Mouse (Mus musculus) ZHBTc4 (cell line): Measurements from ENCODE around the gene Smim17.

Experiments
- DNase-seq: peaks from one replicate; pipeline ENCODE4 v3.0.0-alpha.2; 2011; ENCODE audit warnings: low read depth, low spot score

Smim17 gene

DNA sequence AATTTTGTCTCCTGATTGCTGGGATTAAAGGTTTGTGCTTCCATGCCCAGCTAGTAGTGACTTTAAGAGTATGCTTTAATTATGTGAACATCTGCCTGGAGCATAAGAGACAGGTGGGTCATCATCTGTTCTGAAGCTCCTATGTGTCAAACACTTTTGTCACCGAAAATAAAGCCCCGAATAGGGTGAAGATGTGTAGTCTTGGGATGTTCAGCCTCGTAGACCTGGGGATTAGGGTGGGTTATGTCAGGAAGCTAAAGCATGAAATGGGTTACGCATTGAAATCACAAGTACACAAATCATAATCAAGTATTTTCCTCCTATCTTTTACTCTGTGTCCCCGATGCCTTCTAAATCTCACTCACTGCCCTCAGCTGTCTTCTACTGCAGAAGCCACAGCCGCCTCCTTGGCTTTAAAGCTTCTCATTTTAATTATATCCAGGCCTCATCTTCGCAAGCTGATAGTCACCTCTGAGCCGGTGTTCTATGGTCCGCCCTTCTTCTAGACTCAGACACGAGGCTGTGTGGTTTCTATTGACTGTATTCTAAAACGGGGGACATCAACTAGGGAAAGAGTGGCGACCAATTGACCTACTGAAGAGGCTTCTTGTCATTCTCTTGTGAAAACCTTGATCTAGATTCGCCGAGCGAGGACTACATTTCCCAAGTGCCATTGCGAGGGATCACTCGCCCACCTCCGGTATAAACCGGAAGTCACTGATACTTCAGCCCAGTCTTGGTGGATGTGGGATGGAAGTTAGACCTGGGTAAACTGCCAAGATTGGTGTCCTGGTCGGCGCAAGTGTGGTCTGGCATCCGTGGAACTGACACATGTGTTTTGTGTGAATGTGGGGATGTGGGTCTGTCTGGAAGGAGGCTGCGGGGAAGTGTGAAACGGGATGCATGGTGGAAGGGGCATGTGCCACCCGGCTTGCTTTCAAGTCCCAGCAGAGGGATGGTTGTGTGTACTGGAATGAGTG, at the start of gene Smim17:
Smim17 (plus strand) TSS at position 720 of the 980 bp plus-strand sequence.
- DNase-seq, result peak; percentile 68

DNA sequence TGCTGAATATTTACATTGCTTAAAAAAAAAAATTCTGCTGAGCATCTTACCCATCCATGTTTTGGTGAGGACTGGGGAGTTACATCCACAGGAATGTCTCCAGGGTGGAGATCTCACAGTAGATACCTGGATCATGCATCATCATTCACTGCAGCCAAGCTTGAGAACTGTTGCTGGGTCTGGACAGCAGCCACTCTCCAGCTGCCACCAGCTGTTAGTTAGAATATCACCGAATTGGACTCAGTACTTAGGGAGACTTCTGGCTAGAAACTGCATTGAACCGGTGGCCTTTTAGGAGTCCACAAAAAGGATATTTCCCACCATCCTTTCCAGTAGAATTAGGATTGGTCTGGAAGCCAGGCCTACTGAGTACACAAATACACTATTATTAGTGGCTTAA, 40.4 kb upstream of the Smim17 start:
- DNase-seq, result no peak

- peak; percentile 62 for DNase-seq
These were observed 39.5 kb upstream of the Smim17 start for GRCm38 (mm10) chr7:6358937-6359590.

DNA sequence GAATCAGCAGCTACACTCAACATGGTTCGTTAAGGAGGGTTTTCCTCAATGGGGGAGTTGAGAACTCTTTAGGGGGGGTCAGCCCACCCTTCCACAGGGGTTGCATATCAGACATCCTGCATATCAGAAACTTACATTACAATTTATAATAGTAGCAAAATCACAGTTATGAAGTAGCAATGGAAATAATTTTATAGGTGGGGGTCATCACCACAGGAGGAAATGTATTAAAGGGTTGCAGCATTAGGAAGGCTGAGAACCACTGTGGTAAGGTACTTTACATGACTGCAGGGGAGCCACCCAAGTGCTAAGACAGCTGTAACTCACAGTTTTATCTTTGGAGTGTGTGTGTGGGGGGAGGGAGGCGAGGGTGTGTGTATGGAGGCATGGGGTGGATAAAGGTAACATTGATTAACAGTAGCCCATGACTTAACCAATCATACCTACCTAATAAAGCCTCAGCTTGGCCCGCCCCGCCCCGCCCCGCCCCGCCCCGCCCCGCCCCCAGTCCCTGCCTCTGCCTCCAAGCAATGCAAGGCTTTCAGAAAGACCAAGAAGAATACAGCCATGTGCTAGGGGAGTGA, 37.9 kb upstream of the Smim17 start:
- no peak for DNase-seq

GRCm38 (mm10) chr7:6361756-6362155, 36.8 kb upstream of the Smim17 start:
- DNase-seq, result no peak

GRCm38 (mm10) chr7:6362268-6363046, 36.1 kb upstream of the Smim17 start:
- DNase-seq, result peak; percentile 99

DNA sequence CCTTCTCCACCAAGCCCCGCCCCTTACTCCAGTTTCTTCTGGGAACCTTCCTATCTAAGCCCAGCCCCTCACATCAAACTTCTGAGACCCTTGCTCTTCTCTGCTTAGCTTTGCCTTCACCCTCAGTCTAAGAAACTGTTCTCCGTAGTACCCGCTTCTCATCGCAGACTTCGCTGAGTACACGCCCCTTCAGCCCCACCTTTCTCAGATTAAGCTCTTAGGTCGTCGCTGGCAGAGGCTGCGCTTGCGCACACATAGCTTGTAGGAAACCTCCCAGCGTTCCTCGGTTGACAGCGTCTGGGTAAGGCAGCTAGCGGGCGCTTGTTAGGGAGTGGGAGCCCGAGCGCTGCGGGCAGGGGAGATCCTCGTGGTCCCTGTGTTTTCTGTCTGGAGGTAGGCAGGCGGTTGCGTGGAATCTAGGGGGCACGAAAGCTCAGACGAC, 35.4 kb upstream of the Smim17 start, which contains the start of gene Zfp78:
Zfp78 (plus strand) TSS at position 234 of the 442 bp plus-strand sequence.
- DNase-seq, result peak; percentile 97

- peak; percentile 73 for DNase-seq
These were observed 33.8 kb upstream of the Smim17 start for GRCm38 (mm10) chr7:6364761-6365160.

DNA sequence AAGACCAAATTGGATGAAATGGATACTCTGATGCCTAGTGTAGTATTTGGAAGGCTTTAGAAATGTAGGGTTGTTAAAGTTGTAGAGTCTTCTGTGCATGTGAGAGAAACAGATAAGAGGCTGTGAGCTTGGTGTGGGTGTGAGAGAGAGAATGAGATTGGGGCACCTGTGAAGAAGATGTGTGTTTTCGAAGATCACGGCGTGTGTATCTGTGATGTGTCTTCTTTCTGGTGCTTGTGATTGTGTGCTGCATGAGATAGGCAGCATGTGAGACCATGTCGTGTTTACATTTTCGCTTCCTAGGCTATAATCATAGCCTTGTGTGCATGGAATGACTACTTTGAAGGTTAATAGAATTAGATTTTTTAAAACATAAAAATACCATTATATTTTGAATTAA, 31.3 kb upstream of the Smim17 start:
- no peak for DNase-seq

DNA sequence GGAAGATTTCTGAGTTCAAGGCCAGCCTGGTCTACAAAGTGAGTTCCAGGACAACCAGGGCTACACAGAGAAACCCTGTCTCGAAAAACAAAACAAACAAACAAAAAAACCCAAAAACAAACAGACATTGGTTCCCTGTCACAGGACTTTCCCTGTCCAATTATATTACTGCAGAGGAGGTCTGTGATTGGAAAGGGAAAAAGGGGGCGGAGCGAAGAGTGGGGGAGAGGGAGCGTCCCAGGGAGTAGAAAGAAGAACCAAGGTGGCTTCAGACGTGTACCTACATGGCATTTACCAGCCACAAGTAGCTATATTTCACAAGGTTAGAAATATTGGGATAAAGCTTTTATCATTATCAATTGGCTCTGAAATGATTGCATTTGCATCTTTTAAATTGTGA, 30.4 kb upstream of the Smim17 start:
- DNase-seq, result peak; percentile 63

- no peak for DNase-seq
These were observed 29.1 kb upstream of the Smim17 start for GRCm38 (mm10) chr7:6369460-6369859.

GRCm38 (mm10) chr7:6372993-6373392, 25.5 kb upstream of the Smim17 start:
- DNase-seq, result no peak

GRCm38 (mm10) chr7:6378441-6378840, 20.1 kb upstream of the Smim17 start:
- no peak for DNase-seq

DNA sequence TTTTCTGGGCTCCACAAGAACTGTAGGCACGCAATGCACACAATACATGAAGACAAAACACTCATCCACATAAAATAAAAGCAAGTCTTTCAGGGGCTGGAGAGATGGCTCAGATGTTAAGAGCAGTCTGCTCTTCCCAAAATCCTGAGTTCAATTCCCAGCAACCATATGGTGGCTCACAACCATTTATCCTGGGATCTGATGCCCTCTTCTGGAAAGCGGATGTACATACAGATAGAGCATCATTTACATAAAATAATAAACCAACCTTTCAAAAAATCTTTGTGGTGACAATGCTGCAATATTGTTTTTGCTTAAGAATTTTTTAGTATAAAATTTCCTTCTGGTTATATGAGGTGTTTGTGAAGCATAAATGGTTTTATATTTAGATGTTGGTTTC, 17.1 kb upstream of the Smim17 start:
- peak; percentile 31 for DNase-seq

DNA sequence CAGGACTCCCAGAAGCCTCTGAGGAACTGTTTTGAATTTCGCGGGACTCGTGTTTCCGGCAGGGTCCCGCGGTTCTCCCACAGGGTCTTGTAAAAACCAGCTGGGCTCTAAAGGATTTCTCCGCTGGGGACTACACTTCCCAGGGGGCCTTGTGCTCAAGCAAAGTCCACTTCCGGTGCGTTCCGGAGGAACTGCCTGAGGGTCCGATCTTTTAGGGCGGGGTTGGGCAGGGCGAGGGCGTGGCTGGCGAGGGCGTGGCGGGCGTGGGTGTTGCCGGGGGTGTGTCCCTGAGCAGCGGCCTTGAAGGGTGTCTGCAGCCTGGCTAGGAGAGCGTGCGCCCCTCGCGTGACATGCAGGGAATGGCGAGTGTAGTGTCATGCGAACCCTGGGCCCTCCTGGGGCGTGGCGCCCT, 15.5 kb upstream of the Smim17 start, which contains the start of gene Zfp28:
Zfp28 (plus strand) TSS at position 252 of the 412 bp plus-strand sequence.
- DNase-seq, result peak; percentile 99

DNA sequence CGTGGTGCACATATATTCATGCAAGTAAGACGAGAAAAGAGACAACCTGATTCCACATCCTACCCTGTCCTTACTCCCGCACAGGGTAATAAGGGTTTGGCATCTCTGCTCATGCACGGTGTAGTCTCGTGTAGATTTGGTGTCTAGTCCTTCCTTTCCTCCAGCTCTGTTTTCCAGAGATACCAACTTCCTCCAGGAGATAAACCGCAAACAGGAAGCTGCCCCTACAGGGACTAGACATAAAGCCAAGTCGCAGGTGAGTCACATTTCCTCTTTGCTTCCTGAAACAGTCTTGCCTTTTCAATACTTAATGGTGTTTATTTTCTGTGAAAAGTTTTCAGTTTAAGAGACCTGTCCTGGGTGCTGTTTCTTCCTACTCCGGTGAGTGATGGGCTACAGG, 14.5 kb upstream of the Smim17 start:
- no peak for DNase-seq

DNA sequence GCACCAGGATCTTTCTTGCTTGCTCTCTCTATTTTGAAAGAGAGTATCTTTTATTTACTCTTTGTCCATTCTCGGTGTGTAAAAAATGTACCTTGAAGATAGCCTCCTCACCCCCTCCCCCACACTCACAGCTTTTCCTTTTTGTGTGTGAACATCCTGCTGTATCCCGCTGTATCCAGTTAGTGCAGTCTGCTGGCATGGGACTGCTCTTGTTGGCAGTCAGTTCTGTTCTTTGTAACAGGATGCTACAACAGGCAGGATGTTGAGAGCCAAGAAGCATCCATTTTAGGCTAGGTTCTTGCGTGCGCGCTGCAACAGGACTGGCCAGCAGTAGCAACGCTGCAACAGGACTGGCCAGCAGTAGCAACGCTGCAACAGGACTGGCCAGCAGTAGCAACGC, 11.5 kb upstream of the Smim17 start:
- no peak for DNase-seq

GRCm38 (mm10) chr7:6388971-6389370, 9.5 kb upstream of the Smim17 start:
- no peak for DNase-seq

DNA sequence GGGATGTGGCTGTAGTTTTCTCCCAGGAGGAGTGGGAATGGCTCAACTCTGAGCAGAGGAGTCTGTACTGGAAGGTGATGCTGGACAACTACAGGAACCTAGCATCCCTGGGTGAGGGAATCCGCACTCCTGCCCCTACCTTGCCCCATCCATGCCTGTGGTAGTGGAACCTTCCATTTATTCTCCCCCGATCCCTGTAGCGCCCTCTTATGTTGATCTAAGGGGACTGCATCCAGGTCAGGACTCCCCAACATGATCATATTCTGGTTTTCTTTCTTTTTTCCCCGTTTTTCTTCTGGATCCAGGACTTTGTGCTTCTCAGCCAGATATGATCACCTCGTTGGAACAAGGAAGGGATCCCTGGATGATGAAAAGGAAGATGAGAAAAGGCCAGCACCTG, 9.1 kb upstream of the Smim17 start:
- DNase-seq, result peak; percentile 17

- DNase-seq, result peak; percentile 98
These were observed 11.5 kb downstream of the Smim17 start, which contains the start of gene Gm20715 for GRCm38 (mm10) chr7:6410043-6410442. Gm20715 (plus strand) TSS chr7:6410277.
